Mouse (Mus musculus): ENCODE measurements around the gene Tmem131l.

DNA sequence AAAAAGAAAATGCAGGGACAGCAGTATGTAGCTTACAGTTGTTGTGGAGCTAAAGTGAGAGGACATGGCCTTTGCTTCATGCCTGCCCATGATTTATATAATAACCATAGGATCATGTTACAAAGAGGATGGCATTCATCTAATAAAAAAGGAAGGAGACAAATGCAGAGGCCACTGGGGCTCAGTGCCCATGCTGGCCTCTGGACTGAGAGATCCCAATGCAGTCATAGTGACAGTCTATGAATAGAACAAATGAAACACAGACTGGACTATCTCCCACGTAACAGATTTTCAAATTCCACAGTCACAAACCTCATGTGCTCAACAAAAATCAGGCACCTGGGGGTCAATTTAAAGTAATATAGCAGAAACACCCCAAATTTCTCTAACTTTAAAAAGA is 69.3 kb downstream of the Tmem131l start:
- no peak for TF ChIP-seq CTCF (IDR thresholded peaks at IDR 0.05 in 2 of 3, conservative IDR thresholded peaks at IDR 0.05 in 1 of 3; ENCODE audit: control insufficient read depth in 1 of 3, insufficient read depth in 1 of 3, low read depth in 2 of 3, low read length in 3 of 3, poor library complexity in 1 of 3, severe bottlenecking in 1 of 3)
- TF ChIP-seq POLR2A (IDR thresholded peaks at IDR 0.05; ENCODE audit: control insufficient read depth in 1 of 2, insufficient read depth in 1 of 2, low read depth in 1 of 2, low read length in 2 of 2, poor library complexity in 1 of 2), result no peak
- no peak for TF ChIP-seq USF2 (IDR thresholded peaks at IDR 0.05; ENCODE audit: borderline replicate concordance in 1 of 2, insufficient read depth in 1 of 2, low read depth in 1 of 2, low read length in 2 of 2)
- no peak for TF ChIP-seq MAFK (IDR thresholded peaks at IDR 0.05; ENCODE audit: borderline replicate concordance, low read depth, low read length)
- TF ChIP-seq MXI1 (IDR thresholded peaks at IDR 0.05; ENCODE audit: low read depth, low read length), result no peak
- no peak for TF ChIP-seq TCF12 (IDR thresholded peaks at IDR 0.05; ENCODE audit: low read depth, low read length)
- no peak for TF ChIP-seq RAD21 (IDR thresholded peaks at IDR 0.05; ENCODE audit: low read depth, low read length)
- TF ChIP-seq ZKSCAN1 (IDR thresholded peaks at IDR 0.05; ENCODE audit: low read depth, low read length), result no peak

Measured in MEL (cell line).